Mouse (Mus musculus) C2C12 (cell line): ENCODE measurements around the gene Ttc24.

Experiments used
- CTCF ChIP-seq: IDR thresholded peaks from one replicate; pipeline ENCODE4 v1.5.1; 2011; ENCODE audit not compliant: control insufficient read depth, insufficient read depth, insufficient read length
- MAX ChIP-seq: IDR thresholded peaks from one replicate; pipeline ENCODE4 v1.6.1; 2011; ENCODE audit warnings: mild to moderate bottlenecking, control low read depth

- no peak for TF ChIP-seq MAX
- no peak for TF ChIP-seq CTCF
These were observed 12.5 kb upstream of the Ttc24 start for GRCm38 (mm10) chr3:88090616-88091015.
